Mouse (Mus musculus): Measurements from ENCODE around the gene Hbp1.

DNA sequence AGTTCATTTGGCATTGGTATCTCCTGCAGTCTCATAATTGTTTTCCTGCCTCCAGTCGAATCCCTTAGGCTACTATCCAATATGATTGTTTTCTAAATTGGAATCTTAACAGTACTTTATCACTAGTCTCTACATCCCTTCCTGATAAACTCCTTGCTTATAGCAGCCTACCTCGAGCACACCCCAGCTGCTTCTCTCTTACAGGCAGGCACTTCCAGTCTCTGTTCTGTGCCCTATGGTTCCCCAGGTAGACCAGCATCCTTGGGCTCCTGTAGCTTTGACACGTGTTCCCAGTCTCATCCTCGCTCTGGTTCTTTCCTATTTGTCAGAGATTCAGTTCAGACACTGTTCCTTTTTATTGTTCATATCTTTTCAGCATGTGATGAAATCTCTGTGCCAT, 66.0 kb downstream of the Hbp1 start:
- TF ChIP-seq CTCF (IDR thresholded peaks at IDR 0.05; ENCODE audit: extremely low read depth, insufficient read depth, insufficient read length, insufficient replicate concordance) (no peak), POLR2A (IDR thresholded peaks at IDR 0.05; ENCODE audit: low read depth, low read length) (no peak)

Data from spleen, adult 2 months (tissue).